Mouse (Mus musculus) heart, postnatal 0 days (tissue): ENCODE data around the gene Col19a1. TPM values are rescaled to one million over a fixed set of nuclear protein-coding genes. Genes with fewer than 3 reads are reported as not detected.

Source experiments
- ATAC-seq: fragments of 200-750 bp; cut with Nextera tagmentation; 2 replicates; pipeline ENCODE4 v1.8.0; 2017; ENCODE audit warnings: low read depth, moderate number of reproducible peaks, moderate library complexity; ENCODE audit not compliant: insufficient read depth
- DNase-seq: peaks from one replicate; pipeline ENCODE4 v3.0.0-alpha.2; 2016; ENCODE audit warnings: low spot score
- H3K27ac ChIP-seq: fragments of 300-500 bp; sonication (generic); 2 replicates; pipeline ENCODE4 v1.5.1; 2014; ENCODE audit warnings: low read depth, mild to moderate bottlenecking
- H3K27me3 ChIP-seq: fragments of 300-500 bp; sonication (generic); 2 replicates; pipeline ENCODE4 v1.6.1; 2014; ENCODE audit warnings: low read length, mixed read lengths; ENCODE audit not compliant: control insufficient read depth, insufficient read depth
- H3K36me3 ChIP-seq: fragments of 300-500 bp; sonication (generic); replicated peaks from 2 replicates; pipeline ENCODE4 v1.6.1; 2014; ENCODE audit warnings: low read length, mixed read lengths; ENCODE audit not compliant: control insufficient read depth, insufficient read depth
- H3K4me1 ChIP-seq: fragments of 300-500 bp; sonication (generic); 2 replicates; pipeline ENCODE4 v1.6.1; 2014; ENCODE audit warnings: antibody characterized with exemption; ENCODE audit not compliant: control insufficient read depth, insufficient read depth
- H3K4me2 ChIP-seq: fragments of 300-500 bp; sonication (generic); 2 replicates; pipeline ENCODE4 v1.6.1; 2014; ENCODE audit warnings: low read depth, mild to moderate bottlenecking, low read length, moderate library complexity
- H3K4me3 ChIP-seq: fragments of 300-500 bp; sonication (generic); 2 replicates; pipeline ENCODE4 v1.5.1; 2014; ENCODE audit warnings: low read depth, low read length
- H3K9ac ChIP-seq: fragments of 300-500 bp; sonication (generic); replicated peaks from 2 replicates; pipeline ENCODE4 v1.6.1; 2014; ENCODE audit warnings: low read depth, low read length, mixed read lengths
- H3K9me3 ChIP-seq: fragments of 300-500 bp; sonication (generic); replicated peaks from 2 replicates; pipeline ENCODE4 v1.6.1; 2016; ENCODE audit warnings: low read length; ENCODE audit not compliant: control insufficient read depth
- CTCF ChIP-seq: IDR thresholded peaks from 2 replicates; pipeline ENCODE4 v1.5.1; 2016; ENCODE audit warnings: antibody characterized with exemption, control low read depth, low read depth
- EP300 ChIP-seq: IDR thresholded peaks from 2 replicates; pipeline ENCODE4 v1.6.1; 2016; ENCODE audit warnings: antibody characterized with exemption, low read depth
- WGBS: fragments of 180-500 bp; shearing (Covaris S2); extraction: QIAGEN DNeasy Blood & Tissue Kit; methylation state at CpG from one replicate; pipeline ENCODE4 v1.1.7; 2014; 5-methylcytosine and 5-hydroxymethylcytosine counted together
- polyA plus RNA-seq: library from polyadenylated mRNA; unstranded; fragments of >200 nt; fragmentation: Nextera tagmentation; extraction: Ambion mirVana; gene quantifications from 2 replicates; pipeline ENCODE4 v1.2.1, GENCODE M21; 2015
- total RNA-seq: library from RNA; depleted of rRNA; stranded (reverse); fragments of >200 nt; gene quantifications from 2 replicates; pipeline ENCODE4 v1.2.3, GENCODE M21; 2014; ENCODE audit warnings: low replicate concordance

Col19a1 gene
- total and polyA plus RNA-seq, 2 experiments from 2014 or later = 0.04 to 0.69 TPM

DNA sequence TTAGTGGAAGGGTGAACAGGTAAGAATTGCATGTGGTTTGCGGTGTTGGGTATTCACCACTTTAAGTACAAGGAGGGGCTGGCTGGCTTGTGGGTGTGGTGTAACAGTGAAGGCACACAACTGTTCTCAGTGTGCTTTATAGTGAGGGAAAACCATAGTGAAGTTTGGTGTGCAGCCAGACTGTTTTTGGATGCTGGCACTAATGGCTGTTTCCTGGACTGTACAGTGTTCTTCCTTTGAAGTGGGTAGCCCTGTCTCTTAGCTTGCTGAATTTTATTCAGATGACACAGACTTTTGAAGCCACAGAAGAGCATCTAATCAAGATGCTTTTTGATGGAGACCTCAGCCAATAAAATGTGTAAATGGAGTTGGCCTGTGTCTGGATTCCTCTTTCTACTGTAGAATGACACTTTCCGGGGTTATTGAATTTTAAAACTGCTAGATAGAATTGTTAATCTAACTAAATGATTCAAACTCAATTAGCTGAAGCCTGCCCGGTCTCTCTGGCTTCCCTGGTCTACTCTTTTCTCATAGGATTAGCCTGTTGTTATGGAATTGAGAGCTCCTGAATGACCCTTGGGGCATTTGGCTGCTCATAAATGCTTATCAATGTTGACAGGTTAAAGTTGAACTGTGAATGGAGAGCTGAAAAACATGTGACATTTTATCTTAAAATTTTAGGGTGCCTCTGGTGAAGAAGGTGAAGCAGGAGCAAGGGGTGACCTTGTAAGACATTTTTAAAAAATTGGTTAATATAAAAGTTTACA is 355.6 kb downstream of the Col19a1 start:
- H3K36me3 ChIP-seq = no peaks in the 10 kb centered on the region
- ATAC-seq (no peak), DNase-seq (no peak)
- no peak for TF ChIP-seq EP300
- no peak for TF ChIP-seq CTCF
- H3K4me1 ChIP-seq = no peaks in the 10 kb centered on the region
- no peak overlapping the region for H3K4me3 ChIP-seq
- no peaks in the 10 kb centered on the region for H3K27me3 ChIP-seq
- WGBS = 79% methylated on average over 3 of the region's 3 CpGs
- no peak overlapping the region for H3K9ac ChIP-seq
- H3K9me3 ChIP-seq = no peaks in the 10 kb centered on the region
- H3K27ac ChIP-seq = no peak overlapping the region
- H3K4me2 ChIP-seq = no peak overlapping the region

DNA sequence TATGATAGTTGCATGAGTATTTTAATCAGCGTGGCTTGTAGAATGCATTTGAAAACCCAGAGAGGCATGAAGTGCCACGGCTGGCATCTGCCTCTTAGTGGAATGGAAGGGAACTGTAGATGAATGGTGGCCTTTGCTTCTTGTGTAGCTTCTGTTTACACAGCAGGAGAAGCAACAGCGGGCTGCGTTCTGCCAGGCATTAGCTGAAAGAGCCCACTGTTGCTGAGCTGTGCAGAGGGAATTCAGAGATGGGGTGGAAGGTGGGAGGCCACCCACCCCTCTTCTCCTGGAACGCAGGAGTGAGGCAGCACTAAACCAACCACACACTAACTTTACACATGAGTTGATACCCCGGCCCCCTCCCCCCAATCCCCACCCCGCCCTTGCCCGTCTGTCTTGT is 356.8 kb downstream of the Col19a1 start:
- no peaks in the 10 kb centered on the region for H3K9me3 ChIP-seq

DNA sequence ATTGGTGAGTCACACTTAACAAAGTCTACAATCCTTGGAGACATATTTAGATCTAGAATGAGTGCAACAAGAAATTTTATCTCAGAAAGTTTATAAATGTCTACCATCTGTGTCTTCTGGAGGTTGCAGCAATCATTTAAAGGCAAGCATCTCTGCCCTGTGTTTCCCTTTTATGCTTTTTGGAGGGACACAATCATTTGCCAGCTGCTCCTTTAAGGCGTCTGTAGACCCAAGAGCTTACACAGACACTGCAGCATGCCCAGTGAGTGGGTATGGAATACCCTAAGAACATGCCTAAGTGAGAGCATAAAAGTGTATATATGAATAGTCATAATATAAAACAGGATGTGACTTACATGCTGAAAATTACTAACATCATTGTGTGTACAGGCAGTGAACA is 357.7 kb downstream of the Col19a1 start:
- TF ChIP-seq CTCF = no peak
- no peak for TF ChIP-seq EP300

More for the DNA sequence above, 356.8 kb downstream of the Col19a1 start:
- no peak for TF ChIP-seq CTCF
- TF ChIP-seq EP300 = no peak
- WGBS = 53% methylated on average over 8 of the region's 8 CpGs
- ATAC-seq (no peak), DNase-seq (no peak)
- Histone ChIP-seq H3K4me2 (no peak overlapping the region), H3K4me3 (no peak overlapping the region), H3K36me3 (no peaks in the 10 kb centered on the region), H3K4me1 (no peaks in the 10 kb centered on the region), H3K27me3 (no peaks in the 10 kb centered on the region), H3K9ac (no peak overlapping the region), H3K27ac (no peak overlapping the region)

DNA sequence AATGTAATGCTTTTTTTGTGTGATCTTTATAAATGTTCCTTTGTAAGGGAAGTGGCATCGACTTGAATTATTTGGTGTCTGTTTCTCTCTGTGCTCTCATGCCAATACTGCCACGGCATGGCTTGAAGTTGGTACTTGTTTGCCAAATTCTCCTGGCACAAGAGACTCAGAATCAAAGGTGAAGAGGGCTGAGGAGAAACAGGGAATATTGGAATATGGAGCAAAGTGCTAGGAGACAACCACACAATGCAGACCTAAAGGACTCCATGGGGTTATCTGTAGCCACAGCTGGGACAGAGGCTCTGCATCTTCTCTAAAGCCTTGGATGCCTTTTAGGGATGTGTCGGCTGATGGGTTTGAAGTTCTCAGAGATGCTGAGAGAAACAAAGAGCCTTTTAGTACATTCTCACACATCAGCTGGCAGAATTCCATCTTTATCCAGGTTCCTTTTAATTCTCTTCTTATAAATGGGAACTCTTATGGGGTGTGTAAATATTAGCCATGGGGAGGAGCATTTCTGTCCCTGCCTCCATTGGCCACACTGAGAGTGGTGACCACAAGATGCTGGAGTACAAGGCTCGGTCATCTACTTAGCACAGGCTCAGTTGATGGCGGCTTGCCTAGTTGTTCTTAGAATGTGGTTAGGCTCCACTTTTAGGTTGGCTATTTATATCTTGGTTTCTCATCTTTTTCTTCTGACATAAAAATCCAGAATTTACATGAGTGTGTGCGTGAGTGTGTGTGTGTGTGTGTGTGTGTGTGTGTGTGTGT is 360.1 kb downstream of the Col19a1 start:
- ATAC-seq (no peak), DNase-seq (no peak)
- 62% methylated on average over 6 of the region's 6 CpGs for WGBS
- H3K4me2 ChIP-seq = no peak overlapping the region
- H3K27ac ChIP-seq = no peak overlapping the region
- no peaks in the 10 kb centered on the region for H3K36me3 ChIP-seq
- H3K27me3 ChIP-seq = no peaks in the 10 kb centered on the region
- H3K4me3 ChIP-seq = no peak overlapping the region
- no peaks in the 10 kb centered on the region for H3K9me3 ChIP-seq
- TF ChIP-seq CTCF (no peak), EP300 (no peak)
- H3K4me1 ChIP-seq = no peaks in the 10 kb centered on the region
- no peak overlapping the region for H3K9ac ChIP-seq

More for the DNA sequence above, 357.7 kb downstream of the Col19a1 start:
- H3K27me3 ChIP-seq = no peaks in the 10 kb centered on the region
- no peak overlapping the region for H3K9ac ChIP-seq
- 73% methylated on average over 1 of the region's 1 CpGs for WGBS
- no peak overlapping the region for H3K4me3 ChIP-seq
- DNase-seq = no peak
- no peak overlapping the region for H3K4me2 ChIP-seq
- no peak for ATAC-seq
- no peaks in the 10 kb centered on the region for H3K36me3 ChIP-seq
- H3K9me3 ChIP-seq = no peaks in the 10 kb centered on the region
- no peak overlapping the region for H3K27ac ChIP-seq
- no peaks in the 10 kb centered on the region for H3K4me1 ChIP-seq

DNA sequence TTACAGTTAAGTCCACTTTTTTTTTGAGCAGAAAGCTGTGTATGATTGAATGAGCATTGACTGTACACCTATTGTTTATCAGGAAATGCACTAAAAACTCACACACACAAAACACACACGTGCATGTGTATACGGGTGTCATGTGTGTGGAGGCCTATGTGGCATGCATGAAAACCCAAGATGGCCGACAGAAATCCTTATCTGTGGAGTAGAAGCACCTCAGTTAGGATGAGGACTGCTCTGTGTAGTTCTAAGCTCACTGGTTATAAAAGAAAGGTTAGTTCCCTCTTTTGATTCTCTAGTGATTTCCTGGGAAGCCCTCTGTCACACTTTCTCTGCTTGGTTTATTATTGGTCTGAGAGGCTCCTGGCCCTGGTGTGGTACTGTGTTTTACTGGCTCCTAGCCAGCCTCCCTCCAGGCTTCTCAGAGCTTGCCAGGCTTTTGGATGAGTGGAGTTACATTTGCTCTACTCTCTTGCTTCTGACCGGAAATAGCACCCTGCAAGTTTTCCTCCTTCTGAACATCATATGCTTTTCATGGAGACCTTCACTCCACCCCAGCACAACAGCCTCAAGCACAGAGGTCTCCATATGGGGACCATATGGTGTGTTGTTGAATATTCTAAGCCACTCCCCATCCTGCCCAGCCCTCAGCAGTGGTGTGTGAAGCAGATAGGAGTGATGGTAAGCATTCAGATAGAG is 361.3 kb downstream of the Col19a1 start:
- no peak; the same call in 1 of the 2 replicates for ATAC-seq
- WGBS = 70% methylated on average over 4 of the region's 4 CpGs
- no peaks in the 10 kb centered on the region for H3K4me1 ChIP-seq
- no peaks in the 10 kb centered on the region for H3K9me3 ChIP-seq
- no peak overlapping the region for H3K4me3 ChIP-seq
- H3K9ac ChIP-seq = no peak overlapping the region
- H3K27me3 ChIP-seq = no peaks in the 10 kb centered on the region
- no peak overlapping the region for H3K4me2 ChIP-seq
- H3K36me3 ChIP-seq = no peaks in the 10 kb centered on the region
- no peak overlapping the region for H3K27ac ChIP-seq
- no peak for DNase-seq
- no peak for TF ChIP-seq CTCF
- TF ChIP-seq EP300 = no peak
